Mouse (Mus musculus) brown adipose tissue, adult 24 weeks (tissue): ENCODE results near the gene Ivns1abp. TPM values are rescaled to one million over a fixed set of nuclear protein-coding genes. Genes with fewer than 3 reads are reported as not detected.
"Not testable (repeated sequence)": the region's sequence is repeated elsewhere in the genome, so short reads cannot be mapped to it uniquely, and the experiment has no call there.

Experiments
- H3K27ac ChIP-seq: fragments of 200-500 bp; replicated peaks from 2 replicates; pipeline ENCODE4 v1.5.1; 2012; ENCODE audit warnings: low read depth, mild to moderate bottlenecking, low read length
- H3K4me1 ChIP-seq: fragments of 200-500 bp; 2 replicates; pipeline ENCODE4 v1.6.1; 2012; ENCODE audit warnings: low read length, mixed read lengths; ENCODE audit not compliant: control insufficient read depth, insufficient read depth, insufficient read length
- H3K4me3 ChIP-seq: fragments of 200-500 bp; 2 replicates; pipeline ENCODE4 v1.5.1; 2012; ENCODE audit warnings: low read depth, mild to moderate bottlenecking, low read length, moderate library complexity; ENCODE audit not compliant: insufficient read depth
- polyA plus RNA-seq: library from polyadenylated mRNA; stranded (reverse); fragments of >200 nt; gene quantifications from 2 replicates; pipeline ENCODE4 v1.2.4, GENCODE M21; 2012; ENCODE audit not compliant: missing spikeins, insufficient read depth, insufficient read length

The Ivns1abp gene
- polyA plus RNA-seq, 1 experiment = 82.0 TPM

DNA sequence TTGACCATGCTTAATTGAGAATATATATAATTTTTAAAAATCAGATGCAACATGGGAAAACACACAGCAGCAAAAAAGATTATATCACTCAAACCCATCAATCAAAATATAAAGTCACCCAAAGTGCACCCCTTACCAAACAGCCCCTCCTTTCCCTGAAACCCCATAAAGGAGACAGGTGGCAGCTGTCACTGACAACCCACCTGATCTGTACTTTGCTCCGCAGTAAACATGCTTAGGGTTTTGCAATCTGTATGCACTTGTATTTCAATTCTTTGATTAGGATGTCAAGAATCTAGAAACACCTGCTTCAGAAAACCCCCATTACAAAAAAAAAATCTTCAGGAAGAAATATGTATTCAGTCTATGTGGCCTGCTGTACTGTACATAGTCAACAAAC lies 18.9 kb upstream of the Ivns1abp start:
- Histone ChIP-seq H3K4me1 (no peaks in the 10 kb centered on the region), H3K4me3 (no peak overlapping the region)

GRCm38 (mm10) chr1:151328341-151329097 lies 15.8 kb upstream of the Ivns1abp start:
- Histone ChIP-seq H3K27ac (no peak overlapping the region), H3K4me3 (no peak overlapping the region), H3K4me1 (no peaks in the 10 kb centered on the region)

More for the DNA sequence above, 18.9 kb upstream of the Ivns1abp start:
- no peak overlapping the region for H3K27ac ChIP-seq

- Histone ChIP-seq H3K27ac (no peak overlapping the region), H3K4me1 (no peaks in the 10 kb centered on the region), H3K4me3 (no peak overlapping the region)
These were observed 14.7 kb upstream of the Ivns1abp start for GRCm38 (mm10) chr1:151329601-151330000.

DNA sequence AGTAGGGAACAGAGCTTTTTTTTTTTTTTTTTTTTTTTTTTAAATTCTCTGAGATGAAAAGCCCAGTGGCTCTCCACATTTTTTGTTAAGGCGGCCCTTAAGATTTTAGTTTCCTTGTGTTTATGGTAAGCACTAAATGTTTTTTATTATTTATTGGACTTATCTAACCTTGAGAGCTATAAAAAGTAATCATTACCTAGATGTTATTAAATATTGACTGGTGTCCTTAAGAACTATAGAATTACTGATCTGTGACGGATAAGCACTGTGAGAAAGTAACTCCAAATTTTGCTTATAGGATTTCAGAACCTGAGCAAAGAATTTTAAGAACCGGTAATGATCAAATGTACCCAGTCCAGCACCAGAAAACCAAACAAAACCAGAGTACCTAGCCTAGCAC lies 11.5 kb upstream of the Ivns1abp start:
- Histone ChIP-seq H3K4me3 (no peak overlapping the region), H3K4me1 (no peaks in the 10 kb centered on the region), H3K27ac (no peak overlapping the region)

GRCm38 (mm10) chr1:151338234-151338633 lies 6.0 kb upstream of the Ivns1abp start:
- Histone ChIP-seq H3K4me3 (no peak overlapping the region), H3K27ac (peak overlapping the region; percentile 55), H3K4me1 (peaks cover 12% of the 10 kb centered on the region; the same call in 1 of the 2 replicates)

GRCm38 (mm10) chr1:151338941-151339340 lies 5.3 kb upstream of the Ivns1abp start:
- H3K4me1 ChIP-seq = peaks cover 12% of the 10 kb centered on the region; the same call in 1 of the 2 replicates
- H3K27ac ChIP-seq = peak overlapping the region; percentile 55

GRCm38 (mm10) chr1:151341321-151342044 lies 2.8 kb upstream of the Ivns1abp start:
- no peak overlapping the region for H3K4me3 ChIP-seq
- peak overlapping the region; percentile 15; the same call in 1 of the 2 replicates for H3K27ac ChIP-seq
- peaks cover 13% of the 10 kb centered on the region; the same call in 1 of the 2 replicates for H3K4me1 ChIP-seq

More at GRCm38 (mm10) chr1:151338941-151339340, 5.3 kb upstream of the Ivns1abp start:
- no peak overlapping the region for H3K4me3 ChIP-seq

DNA sequence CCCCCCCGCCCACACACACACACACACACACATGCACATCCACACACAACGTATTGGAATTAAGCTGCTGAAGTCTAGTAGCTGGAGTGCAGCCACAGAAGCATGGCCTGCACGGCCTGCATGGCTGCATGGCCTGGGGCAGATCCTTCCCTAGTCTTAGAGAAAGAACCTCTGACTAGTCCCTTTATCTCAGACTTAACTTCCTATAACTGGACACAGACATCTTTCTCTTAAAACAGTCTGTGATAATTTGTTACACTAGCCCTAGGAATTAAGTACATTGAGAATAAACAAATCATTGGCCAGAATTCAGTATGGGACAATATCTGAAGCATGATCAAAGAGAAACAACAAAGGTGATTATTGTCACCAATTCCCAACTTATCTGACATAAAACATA lies 2.0 kb upstream of the Ivns1abp start:
- H3K4me3 ChIP-seq = no peak overlapping the region
- peak overlapping the region; percentile 40; the same call in 1 of the 2 replicates for H3K27ac ChIP-seq
- H3K4me1 ChIP-seq = peaks cover 15% of the 10 kb centered on the region; the same call in 1 of the 2 replicates

- peak overlapping the region; percentile 99 for H3K27ac ChIP-seq
- H3K4me3 ChIP-seq = peak overlapping the region; percentile 82; the same call in 1 of the 2 replicates
- peaks cover 15% of the 10 kb centered on the region; the same call in 1 of the 2 replicates for H3K4me1 ChIP-seq
These were observed 1.3 kb upstream of the Ivns1abp start for GRCm38 (mm10) chr1:151342968-151343367.

GRCm38 (mm10) chr1:151343571-151344282 lies 550 bp upstream of the Ivns1abp start:
- Histone ChIP-seq H3K27ac (peak overlapping the region; percentile 99), H3K4me1 (peaks cover 14% of the 10 kb centered on the region; the same call in 1 of the 2 replicates), H3K4me3 (peak overlapping the region; percentile 82)

DNA sequence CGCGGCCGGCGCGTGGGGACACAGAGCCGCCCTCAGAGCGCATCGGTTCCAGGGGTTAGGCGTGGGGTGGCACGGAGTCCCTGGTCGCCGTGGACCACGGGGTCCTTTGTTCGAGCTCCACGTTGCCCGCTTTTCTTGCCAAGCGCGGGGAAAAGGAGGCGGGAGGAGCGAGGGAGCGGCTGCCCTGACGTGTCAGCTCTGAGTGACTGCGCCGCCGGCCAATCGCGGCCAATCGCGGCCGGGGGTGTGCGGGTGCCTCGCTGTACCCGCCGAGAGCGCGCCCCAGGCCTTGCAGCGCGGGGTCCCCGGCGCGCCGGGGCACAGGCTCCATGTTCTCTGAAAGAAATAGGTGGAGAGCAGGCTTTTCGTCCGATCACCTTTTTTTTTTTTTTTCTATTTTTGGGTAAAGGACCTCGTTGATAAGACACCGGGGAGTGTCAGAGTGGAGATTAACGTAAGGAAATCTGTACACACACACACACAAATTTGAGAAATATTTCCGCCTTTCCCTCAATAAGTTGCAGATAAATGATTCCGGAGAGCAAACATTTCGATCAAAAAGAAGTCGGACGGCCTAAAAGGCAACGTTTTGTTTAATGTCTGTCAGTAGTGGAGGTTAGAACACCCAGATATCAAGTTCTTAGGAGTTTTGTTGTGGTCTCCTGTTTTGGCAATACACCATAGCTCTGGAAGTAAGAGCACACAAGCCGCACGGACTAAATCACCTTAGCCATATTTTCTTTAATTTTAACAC lies 1.0 kb downstream of the Ivns1abp start:
- Histone ChIP-seq H3K4me1 (peaks cover 6% of the 10 kb centered on the region; the same call in 1 of the 2 replicates), H3K27ac (peak overlapping the region; percentile 76), H3K4me3 (peak overlapping the region; percentile 96)

- peak overlapping the region; percentile 96 for H3K4me3 ChIP-seq
- no peak overlapping the region for H3K27ac ChIP-seq
- peaks cover 6% of the 10 kb centered on the region; the same call in 1 of the 2 replicates for H3K4me1 ChIP-seq
These were observed 1.6 kb downstream of the Ivns1abp start for GRCm38 (mm10) chr1:151345863-151346195.

DNA sequence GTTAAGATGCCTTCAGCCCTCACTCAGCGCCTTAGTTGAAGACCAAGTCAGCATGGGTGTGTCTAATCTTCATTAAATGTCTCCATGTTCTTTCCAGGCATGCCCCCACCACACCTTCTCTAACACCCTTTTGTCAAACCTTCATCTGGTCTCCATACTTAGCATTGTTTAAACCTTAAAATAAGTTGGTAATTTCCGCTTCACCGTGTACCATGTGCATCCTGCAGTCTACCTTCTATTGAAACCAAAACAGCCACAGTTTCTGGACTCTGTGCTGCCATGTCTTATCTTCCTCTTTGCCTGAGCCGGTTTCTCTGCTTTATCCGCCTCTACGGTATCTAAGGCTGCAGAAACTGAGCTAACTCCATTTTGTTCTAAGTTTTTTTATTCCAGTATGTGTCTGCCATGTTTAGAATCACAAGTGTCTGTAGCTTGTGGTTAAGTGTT lies 2.4 kb downstream of the Ivns1abp start:
- Histone ChIP-seq H3K27ac (no peak overlapping the region), H3K4me1 (peaks cover 6% of the 10 kb centered on the region; the same call in 1 of the 2 replicates), H3K4me3 (peak overlapping the region; percentile 28)

GRCm38 (mm10) chr1:151348293-151348692 lies 4.0 kb downstream of the Ivns1abp start:
- not testable (repeated sequence) for H3K27ac ChIP-seq, H3K4me3 ChIP-seq, H3K4me1 ChIP-seq
